Mouse (Mus musculus): ENCODE results near the gene Ovca2.

Gene Ovca2

DNA sequence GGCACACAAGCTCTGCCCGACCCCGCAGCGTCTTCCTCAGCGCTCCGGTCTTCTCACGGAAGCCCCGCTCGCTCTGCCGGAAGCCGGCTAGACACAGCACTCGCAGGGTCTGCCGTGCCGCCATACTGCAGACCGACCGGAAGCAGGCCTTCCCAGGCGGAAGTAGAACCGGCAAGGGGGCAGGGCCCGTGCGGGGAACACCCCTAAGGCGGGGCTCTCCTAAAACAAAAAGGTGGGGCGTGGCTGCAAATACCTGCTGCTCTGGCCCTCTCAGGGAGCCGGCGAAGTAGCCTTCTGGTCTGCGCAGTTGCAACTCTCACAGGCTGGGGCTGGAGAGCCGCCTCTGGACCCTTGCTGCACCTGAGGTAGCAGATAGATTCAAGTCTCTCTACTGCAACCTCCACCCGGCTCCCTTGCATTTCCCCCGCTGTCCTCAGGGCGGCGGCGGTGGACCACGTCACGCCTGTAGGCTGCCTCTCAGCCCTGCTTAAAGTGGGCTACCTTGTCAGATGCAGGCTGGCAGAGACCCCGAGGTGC lies at the start of gene Ovca2:
Gene Ovca2 (minus strand): TSS at position 164 of the 537 bp plus-strand sequence.
- in situ Hi-C loops (cut with MboI): no loop called here

- in situ Hi-C loops (cut with MboI): no loop called here
These were observed 49.0 kb upstream of the Ovca2 start for GRCm38 (mm10) chr11:75227632-75228031.

DNA sequence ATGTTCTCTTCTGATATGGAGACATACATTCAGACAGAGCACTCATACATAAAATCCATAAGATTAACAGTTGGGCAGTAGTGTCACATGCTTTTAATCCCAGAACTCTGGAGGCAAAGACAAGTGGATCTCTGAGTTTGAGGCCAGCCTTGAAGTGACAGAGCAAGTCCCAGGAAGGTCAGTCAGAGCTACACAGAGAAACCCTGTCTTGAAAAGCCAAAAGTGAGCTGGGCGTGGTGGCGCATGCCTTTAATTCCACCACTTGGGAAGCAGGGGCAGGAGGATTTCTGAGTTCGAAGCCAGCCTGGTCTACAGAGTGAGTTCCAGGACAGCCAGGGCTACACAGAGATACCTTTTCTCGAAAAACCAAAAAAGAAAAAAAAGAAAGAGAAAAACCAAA lies 46.2 kb upstream of the Ovca2 start:
- in situ Hi-C loops (cut with MboI): no loop called here

DNA sequence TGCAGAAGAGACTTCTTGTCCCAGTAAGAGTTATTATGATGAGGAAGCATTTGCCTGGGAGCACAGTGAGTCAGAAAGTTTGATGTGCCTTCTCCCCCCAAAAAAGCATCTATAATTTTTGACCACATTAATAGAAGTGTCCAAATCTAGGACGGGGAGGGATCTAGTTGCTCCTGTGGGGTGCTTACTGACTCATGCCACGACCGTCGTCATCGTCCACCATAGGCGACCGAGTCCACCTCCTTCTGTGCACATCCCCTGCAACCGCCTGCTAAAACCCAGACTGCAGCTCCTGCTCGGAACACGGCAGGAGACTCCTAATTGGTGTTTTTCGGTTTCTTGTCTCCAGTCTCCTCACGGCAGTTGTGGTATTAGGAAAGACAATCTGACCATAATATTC lies 45.4 kb upstream of the Ovca2 start:
- in situ Hi-C loops (cut with MboI): no loop called here

DNA sequence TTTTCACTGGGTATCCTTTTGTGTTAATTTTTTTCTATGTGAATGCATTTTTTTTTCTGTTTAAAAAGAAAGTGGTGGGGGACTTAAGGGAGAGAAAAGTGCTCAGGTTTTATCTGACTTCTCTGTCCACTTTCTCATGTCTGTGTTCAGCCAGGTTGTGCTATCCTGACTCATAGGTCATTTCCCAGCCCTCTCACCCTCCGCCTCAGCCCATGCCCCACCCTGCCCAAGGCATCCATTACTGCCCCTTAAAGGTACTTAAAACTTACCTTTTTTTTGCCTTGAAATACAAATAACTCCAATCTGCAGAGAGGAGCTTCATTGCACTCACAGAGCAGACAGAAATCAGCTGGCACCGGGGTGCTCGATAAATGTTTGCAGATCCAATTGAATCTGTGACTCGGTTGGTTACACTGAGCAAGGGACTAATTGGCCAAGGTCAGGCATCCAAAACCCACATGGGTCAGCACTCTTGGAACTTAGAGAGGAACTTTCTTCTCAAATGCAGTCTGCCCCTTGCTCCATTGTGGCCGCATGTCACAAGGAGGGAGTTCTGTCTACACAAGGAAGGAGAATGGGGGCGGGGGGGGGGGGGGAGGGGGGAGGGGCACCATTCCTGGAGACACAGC lies 42.0 kb upstream of the Ovca2 start:
- in situ Hi-C loops (cut with MboI): no loop called here

- in situ Hi-C loops (cut with MboI): no loop called here
These were observed 41.5 kb upstream of the Ovca2 start for GRCm38 (mm10) chr11:75220115-75220514.

- in situ Hi-C loops (cut with MboI): no loop called here
These were observed 35.7 kb upstream of the Ovca2 start for GRCm38 (mm10) chr11:75214081-75214950.

GRCm38 (mm10) chr11:75213372-75214080 lies 34.9 kb upstream of the Ovca2 start:
- in situ Hi-C loops (cut with MboI): no loop called here

- in situ Hi-C loops (cut with MboI): no loop called here
These were observed 34.2 kb upstream of the Ovca2 start for GRCm38 (mm10) chr11:75212876-75213275.

GRCm38 (mm10) chr11:75212031-75212667 lies 33.5 kb upstream of the Ovca2 start:
- in situ Hi-C loops (cut with MboI): no loop called here

GRCm38 (mm10) chr11:75210755-75211154 lies 32.1 kb upstream of the Ovca2 start:
- in situ Hi-C loops (cut with MboI): no loop called here

- in situ Hi-C loops (cut with MboI): no loop called here
These were observed 31.5 kb upstream of the Ovca2 start for GRCm38 (mm10) chr11:75210093-75210492.

DNA sequence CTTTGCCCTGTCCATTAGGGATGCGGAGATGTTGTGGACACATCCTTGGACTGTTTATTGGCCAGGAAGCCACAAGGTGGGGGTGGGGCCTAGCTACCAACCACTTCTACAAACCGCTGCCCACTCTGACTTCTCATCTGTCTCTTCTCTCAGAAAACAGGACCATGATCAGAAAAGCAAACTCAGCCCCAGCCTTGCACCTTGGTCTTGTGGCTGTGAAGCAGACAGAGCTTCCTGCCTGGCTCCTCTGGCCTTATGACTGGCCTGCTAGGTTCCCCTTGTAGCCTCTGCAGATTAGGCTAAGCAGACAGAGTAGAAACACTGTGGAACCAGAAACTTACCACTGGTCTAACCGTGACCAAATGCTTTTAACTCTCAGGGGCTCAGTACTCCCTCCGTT lies 30.7 kb upstream of the Ovca2 start:
- in situ Hi-C loops (cut with MboI): no loop called here

GRCm38 (mm10) chr11:75206347-75206746 lies 27.7 kb upstream of the Ovca2 start:
- in situ Hi-C loops (cut with MboI): no loop called here

DNA sequence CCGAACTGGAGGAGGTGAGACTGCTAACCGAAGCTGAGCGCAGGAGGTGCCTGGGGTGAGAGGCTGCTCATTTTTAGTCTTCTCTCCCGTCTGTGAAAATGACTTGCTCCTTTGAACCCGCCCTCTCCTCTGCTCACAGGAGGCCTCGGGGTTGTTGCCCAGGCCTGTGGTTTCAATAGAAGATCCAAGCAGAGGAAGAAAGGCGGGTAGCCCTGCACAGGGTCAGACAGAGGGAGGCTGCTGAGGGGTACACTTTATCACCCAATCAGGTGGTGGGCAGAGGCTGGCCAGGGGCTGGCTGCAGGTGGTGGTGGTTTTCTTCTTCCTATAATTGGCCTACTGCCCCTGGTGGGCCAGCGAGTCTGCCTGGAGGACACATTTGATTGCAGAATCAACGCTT lies 25.8 kb upstream of the Ovca2 start:
- in situ Hi-C loops (cut with MboI): no loop called here

DNA sequence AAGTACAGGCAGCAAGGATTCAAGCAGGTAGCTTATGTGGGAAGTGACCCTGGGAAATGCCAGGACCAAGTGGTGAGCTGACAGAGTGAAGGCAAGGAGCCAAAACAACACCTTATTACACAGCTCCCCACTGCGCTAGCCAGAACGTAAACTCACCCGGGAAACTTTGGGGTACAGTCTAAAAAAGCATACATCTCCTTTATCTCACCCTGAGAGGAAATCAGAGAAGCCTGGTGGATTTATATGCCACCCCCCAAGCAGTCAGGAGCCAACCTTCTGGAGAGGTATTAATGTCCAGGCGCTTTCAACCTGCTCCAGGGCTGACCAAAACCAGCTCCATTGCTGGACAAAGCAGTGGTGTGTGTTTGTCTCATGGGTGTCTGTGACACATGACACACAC lies 25.3 kb upstream of the Ovca2 start:
- in situ Hi-C loops (cut with MboI): no loop called here

GRCm38 (mm10) chr11:75201721-75202120 lies 23.1 kb upstream of the Ovca2 start:
- in situ Hi-C loops (cut with MboI): no loop called here

GRCm38 (mm10) chr11:75200935-75201334 lies 22.3 kb upstream of the Ovca2 start:
- in situ Hi-C loops (cut with MboI): no loop called here

GRCm38 (mm10) chr11:75199951-75200350 lies 21.3 kb upstream of the Ovca2 start:
- in situ Hi-C loops (cut with MboI): no loop called here

- in situ Hi-C loops (cut with MboI): no loop called here
These were observed 20.2 kb upstream of the Ovca2 start for GRCm38 (mm10) chr11:75198792-75199191.

- in situ Hi-C loops (cut with MboI): no loop called here
These were observed 19.3 kb upstream of the Ovca2 start for GRCm38 (mm10) chr11:75197956-75198355.

DNA sequence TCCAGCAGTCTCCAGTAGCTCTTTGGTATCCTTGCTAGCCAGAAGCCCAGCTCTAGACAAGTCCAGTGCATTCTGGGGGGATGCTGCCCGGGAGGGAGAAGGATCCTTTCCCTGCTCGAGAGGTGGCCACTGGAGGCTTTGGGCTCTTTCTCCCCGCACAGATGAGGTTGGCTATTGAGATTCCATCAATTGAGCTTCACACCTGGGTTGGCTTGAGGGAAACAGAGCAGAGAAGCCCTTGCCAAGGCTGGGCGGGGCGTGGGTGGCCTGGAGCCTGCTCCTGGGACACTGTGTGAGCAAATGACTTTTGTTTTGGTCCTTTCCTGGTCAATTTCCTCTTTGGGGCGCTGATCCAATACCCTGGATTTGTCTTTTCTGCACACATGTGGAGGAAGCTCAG lies 17.5 kb upstream of the Ovca2 start:
- in situ Hi-C loops (cut with MboI): no loop called here
